Mouse (Mus musculus) mouse embryonic stem cell (cell line): ENCODE measurements around the gene Cbx5.
"Not testable (repeated sequence)": the region's sequence is repeated elsewhere in the genome, so short reads cannot be mapped to it uniquely, and the experiment has no call there.

Source experiments
- in situ Hi-C, 2 experiments: fragments of 300-500 bp; cut with MboI; formaldehyde crosslinking; loops; 1 replicate in 1 of 2; 3 replicates in 1 of 2; pipeline ENCODE4 v1.14.3; 2019 to 2020; ENCODE audit warnings: low sequenced_read_pairs in 2 of 2, low pct_unique_long_range_greater_than_20kb in 1 of 2, mixed read lengths in 1 of 2; ENCODE audit not compliant: unreplicated experiment in 1 of 2

The Cbx5 gene

DNA sequence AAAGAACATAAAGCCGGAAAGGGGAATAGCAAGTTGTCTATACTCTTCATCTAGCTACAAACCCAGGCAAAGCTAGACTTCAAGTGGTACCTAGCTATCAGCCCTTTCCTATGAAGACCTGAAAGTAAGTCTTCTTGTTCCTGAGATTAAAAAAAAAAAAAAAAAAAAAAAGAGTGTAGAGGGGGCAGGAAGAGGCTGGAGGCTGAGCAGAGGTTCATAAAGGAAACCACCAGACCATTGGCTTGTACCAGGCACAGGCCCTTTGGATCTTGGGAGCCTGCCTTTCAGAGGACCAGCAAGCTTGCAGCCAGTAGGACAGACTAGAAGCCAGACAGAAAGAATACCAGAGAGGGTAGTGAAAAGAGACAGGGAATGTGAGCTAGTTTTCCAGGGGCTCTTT, 13.7 kb upstream of the Cbx5 start:
- in situ Hi-C loops = no loop called here

DNA sequence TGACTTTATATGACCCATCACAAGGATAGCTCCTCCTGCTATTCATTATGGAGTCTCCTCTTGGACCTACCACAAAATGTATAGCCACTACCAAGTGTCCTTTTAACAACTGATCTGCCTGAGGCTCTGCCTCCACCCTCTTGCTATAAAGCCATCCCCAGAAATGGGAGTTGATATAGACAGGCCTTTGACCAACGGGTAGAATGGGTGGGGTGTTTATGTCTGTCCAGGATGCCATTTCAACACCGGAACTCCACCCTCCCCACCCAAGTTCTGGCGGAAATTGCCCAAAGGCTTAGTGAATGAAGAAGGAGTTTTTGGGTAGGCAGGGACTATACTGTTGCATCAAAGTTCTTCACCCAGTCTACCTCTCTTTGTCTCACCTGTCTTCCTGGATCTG, 13.0 kb upstream of the Cbx5 start:
- in situ Hi-C loops = no loop called here

- in situ Hi-C loops = no loop called here
Measured at GRCm38 (mm10) chr15:103251595-103251994, 12.0 kb upstream of the Cbx5 start.

GRCm38 (mm10) chr15:103250195-103250740, 10.7 kb upstream of the Cbx5 start:
- in situ Hi-C loops = no loop called here

- in situ Hi-C loops = not testable (repeated sequence)
Measured at GRCm38 (mm10) chr15:103249511-103249910, 9.9 kb upstream of the Cbx5 start.

DNA sequence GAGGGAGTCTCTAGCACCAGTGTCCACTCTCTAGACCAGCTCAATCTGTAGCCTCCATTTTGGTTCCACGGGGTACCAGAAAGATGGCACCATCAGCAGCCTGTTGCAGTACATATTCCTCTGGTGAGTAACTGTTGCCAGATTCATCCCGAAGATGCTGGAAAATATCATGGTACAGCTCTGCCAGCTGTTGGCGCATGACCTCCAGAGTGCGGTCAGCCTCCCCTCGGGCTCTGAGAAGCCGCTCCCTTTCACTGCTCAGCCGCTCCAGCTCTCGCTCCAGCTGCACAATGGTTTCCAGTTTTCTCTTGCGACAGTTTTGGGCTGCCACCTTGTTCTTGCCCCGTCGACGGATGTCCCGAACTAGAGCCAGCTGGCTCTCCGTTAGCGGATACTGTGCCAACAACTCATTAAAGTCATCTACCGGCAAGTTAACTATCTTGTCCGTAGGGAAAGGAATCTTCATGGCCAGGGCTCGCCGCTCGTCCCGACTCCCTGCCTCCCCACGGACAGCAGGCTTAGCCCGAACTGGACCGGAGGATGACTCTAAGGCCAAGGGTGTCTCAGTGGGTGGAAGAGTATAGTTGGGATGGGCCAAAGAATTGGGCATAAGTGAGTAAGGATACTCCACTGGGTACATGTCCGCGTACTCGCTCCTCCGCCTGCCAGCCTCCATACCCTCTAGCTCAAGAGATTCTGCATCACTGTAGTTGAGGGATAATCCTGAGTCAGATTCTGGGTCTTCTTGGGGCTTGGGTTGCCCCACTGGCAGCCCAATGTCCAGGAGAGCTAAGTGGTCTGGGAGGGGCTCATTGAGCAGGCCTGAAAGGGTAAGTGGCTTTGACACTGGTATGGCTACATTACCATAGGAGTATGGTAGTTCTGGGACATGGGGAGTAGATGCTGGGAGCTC, 9.0 kb upstream of the Cbx5 start:
- in situ Hi-C loops = no loop called here

GRCm38 (mm10) chr15:103247782-103248400, 8.3 kb upstream of the Cbx5 start:
- in situ Hi-C loops = no loop called here

DNA sequence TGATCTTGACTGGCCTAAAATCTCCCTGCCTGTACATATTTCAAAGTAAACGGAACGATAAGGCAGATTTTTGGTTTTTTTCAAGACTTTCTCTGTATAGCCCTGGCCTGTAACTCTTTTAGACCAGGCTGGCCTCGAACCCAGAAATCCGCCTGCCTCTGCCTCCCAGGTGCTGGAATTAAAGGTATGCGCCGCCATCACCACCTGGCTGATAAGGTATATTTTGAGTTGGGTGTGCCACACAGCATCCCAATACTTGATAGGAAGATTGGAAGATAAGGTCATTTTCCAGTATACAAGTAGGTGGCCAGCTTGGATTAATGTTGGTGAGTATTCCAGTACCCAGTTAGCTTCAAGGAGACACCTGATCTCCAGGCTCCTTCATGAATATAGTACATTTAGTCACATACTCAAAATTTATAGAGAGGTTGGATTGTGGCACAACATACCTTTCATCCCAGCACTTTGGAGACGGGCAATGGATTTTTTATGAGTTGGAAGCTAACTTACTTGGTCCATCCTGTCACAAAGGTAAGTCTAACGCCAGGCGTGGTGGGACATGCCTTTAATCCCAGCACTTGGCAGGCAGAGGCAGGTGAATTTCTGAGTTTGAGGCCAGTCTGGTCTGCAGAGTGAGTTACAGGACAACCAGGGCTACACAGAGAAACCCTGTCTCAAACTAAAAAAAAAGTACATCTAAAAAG, 7.6 kb upstream of the Cbx5 start:
- in situ Hi-C loops = no loop called here

GRCm38 (mm10) chr15:103245616-103246015, 6.0 kb upstream of the Cbx5 start:
- in situ Hi-C loops = no loop called here

DNA sequence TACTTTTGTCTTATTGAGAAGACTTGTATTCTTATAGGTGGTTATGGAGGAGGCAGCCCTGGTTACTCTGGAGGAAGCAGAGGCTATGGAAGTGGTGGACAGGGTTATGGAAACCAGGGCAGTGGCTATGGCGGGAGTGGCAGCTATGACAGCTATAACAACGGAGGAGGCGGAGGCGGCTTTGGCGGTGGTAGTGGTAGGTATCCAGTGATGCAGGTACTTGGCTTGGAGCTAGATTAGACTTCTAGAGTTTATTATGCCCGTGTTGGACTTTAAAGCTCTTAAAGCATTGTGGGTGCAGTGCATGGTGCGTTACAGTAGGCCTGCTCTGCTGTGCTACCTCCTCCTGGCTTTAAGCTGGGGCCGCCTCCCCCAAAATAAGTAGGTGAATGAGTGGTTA, 3.3 kb upstream of the Cbx5 start:
- in situ Hi-C loops = no loop called here

DNA sequence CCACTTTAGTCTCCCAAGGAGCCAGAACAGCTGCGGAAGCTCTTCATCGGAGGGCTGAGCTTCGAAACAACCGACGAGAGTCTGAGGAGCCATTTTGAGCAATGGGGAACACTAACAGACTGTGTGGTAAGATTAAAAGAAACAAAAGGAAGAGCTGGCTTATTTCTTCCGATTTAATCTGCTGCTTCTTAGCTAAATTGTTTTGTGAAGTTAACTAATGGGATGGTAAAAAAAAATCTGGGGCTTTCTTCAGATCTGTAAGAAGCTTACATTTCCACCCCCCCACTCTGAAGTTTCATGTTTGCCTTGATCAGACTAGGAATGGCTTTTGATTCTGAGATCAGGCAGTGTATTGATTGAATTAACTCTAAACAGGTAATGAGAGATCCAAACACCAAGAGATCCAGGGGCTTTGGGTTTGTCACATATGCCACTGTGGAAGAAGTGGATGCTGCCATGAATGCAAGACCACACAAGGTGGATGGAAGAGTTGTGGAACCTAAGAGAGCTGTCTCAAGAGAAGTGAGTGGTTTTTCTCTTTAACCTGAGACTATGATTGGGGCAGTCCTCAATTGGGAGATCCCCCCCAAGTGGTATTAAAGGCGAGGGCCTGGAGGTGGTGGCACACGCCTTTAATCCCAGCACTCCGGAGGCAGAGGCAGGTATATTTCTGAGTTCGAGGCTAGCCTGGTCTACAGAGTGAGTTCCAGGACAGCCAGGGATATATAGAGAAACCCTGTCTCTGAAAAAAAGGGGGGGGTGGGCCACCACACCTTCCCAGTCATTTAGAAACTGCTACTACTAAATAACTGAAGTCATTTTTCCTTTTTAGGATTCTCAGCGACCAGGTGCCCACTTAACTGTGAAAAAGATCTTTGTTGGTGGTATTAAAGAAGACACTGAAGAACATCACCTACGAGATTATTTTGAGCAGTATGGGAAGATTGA, 1.7 kb upstream of the Cbx5 start:
- in situ Hi-C loops = not testable (repeated sequence)

GRCm38 (mm10) chr15:103240160-103241028, 778 bp upstream of the Cbx5 start, which contains the start of gene Hnrnpa1:
TSS of gene Hnrnpa1 (plus strand) at chr15:103240432.
- in situ Hi-C loops = no loop called here

GRCm38 (mm10) chr15:103239130-103239684, 409 bp downstream of the Cbx5 start:
- in situ Hi-C loops = no loop called here

- in situ Hi-C loops = no loop called here
Measured at GRCm38 (mm10) chr15:103237295-103237694, 2.3 kb downstream of the Cbx5 start.

DNA sequence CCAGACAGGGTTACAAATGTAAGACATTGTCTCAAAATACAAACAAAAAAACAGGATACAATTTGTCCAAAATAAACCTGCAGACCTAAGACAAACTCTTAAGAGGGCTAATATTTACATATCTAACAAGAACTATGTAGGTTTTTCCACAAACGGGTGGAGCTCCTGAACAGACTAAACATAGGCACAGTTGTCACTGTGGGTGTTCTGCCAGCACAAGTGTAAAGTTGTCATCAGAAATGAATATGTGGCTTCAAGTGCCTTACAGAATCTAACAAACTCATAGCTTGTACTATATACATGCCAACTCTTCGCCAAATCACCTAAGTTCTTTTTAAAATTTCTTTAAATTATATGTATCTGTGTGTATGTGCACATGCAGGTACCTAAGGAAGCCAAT, 6.5 kb downstream of the Cbx5 start:
- in situ Hi-C loops = no loop called here

DNA sequence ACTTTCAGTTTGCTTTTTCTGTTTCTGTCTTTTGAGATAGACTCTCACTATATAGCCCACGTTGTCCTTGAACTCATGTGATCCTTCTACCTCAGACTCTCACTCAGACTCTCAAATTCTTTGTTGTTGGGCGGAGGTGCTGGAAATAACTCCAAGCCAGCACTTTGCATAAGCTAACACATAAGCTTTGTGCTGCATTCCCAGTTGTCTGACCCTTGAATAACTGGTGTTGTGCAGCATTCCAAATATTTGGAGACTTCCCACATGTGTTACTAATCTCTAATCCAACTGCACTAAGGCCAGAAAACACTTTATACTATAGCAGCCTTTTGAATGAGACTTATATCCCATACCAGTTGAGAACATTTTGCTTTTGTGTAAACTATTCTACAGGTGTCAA, 10.7 kb downstream of the Cbx5 start:
- in situ Hi-C loops = no loop called here

- in situ Hi-C loops = no loop called here
Measured at GRCm38 (mm10) chr15:103227572-103227971, 12.0 kb downstream of the Cbx5 start.
